Mouse (Mus musculus) testis, adult 2 months (tissue): ENCODE data around the gene Lrp10. TPM values are rescaled to one million over a fixed set of nuclear protein-coding genes. Genes with fewer than 3 reads are reported as not detected.

Experiments
- H3K27ac ChIP-seq: fragments of 200-500 bp; 2 replicates; pipeline ENCODE4 v1.5.1; 2012; ENCODE audit warnings: low read depth, low read length; ENCODE audit not compliant: control insufficient read depth, insufficient read depth
- H3K27me3 ChIP-seq: fragments of 200-500 bp; 2 replicates; pipeline ENCODE4 v1.6.1; 2012; ENCODE audit warnings: mild to moderate bottlenecking, low read length, moderate library complexity; ENCODE audit not compliant: control insufficient read depth, insufficient read depth
- H3K36me3 ChIP-seq: fragments of 200-500 bp; 2 replicates; pipeline ENCODE4 v1.6.1; 2012; ENCODE audit warnings: mild to moderate bottlenecking, low read length; ENCODE audit not compliant: control insufficient read depth, insufficient read depth
- H3K4me1 ChIP-seq: fragments of 200-500 bp; 2 replicates; pipeline ENCODE4 v1.6.1; 2012; ENCODE audit warnings: low read length; ENCODE audit not compliant: control insufficient read depth, insufficient read depth
- H3K4me3 ChIP-seq: fragments of 200-500 bp; 2 replicates; pipeline ENCODE4 v1.5.1; 2012; ENCODE audit warnings: low read depth, mild to moderate bottlenecking, low read length, moderate library complexity, mixed read lengths; ENCODE audit not compliant: control insufficient read depth
- CTCF ChIP-seq: fragments of 200-500 bp; IDR thresholded peaks from 2 replicates; pipeline ENCODE4 v1.5.1; 2012; ENCODE audit warnings: low read depth, mild to moderate bottlenecking, inconsistent platforms, low read length, moderate library complexity; ENCODE audit not compliant: control insufficient read depth, insufficient read depth, insufficient replicate concordance
- POLR2A ChIP-seq: fragments of 200-500 bp; IDR thresholded peaks from 2 replicates; pipeline ENCODE4 v1.6.1; 2012; ENCODE audit warnings: low read depth, mild to moderate bottlenecking, inconsistent platforms, low read length, moderate library complexity; ENCODE audit not compliant: control insufficient read depth
- polyA plus RNA-seq: library from polyadenylated mRNA; depleted of rRNA; stranded (reverse); fragments of >200 nt; gene quantifications from 2 replicates; pipeline ENCODE4 v1.2.3, GENCODE M21; 2012; rRNA removed

Lrp10 gene
- polyA plus RNA-seq, 1 experiment: 13.8 TPM

DNA sequence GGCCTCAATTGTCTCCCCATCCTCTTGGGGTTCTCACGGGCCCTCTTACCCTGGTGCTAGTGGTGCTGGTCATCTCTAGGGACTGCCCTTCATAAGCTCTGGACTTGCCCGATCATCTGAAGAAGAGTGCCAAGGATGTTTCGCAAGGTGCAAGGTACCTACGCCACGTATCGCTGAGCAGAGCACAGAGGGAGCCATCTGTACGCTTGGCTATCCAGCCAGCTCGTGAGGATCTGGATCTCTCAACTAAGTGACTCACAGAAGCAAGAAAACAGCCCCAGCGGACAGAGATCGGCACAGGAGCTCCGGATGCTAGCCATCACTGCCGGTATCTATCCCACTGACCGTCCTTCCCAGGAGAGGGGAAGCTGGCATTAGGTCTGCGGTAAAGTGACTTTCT is 32.8 kb downstream of the Lrp10 start:
- no peaks in the 10 kb centered on the region; the same call in 1 of the 2 replicates for H3K4me1 ChIP-seq

DNA sequence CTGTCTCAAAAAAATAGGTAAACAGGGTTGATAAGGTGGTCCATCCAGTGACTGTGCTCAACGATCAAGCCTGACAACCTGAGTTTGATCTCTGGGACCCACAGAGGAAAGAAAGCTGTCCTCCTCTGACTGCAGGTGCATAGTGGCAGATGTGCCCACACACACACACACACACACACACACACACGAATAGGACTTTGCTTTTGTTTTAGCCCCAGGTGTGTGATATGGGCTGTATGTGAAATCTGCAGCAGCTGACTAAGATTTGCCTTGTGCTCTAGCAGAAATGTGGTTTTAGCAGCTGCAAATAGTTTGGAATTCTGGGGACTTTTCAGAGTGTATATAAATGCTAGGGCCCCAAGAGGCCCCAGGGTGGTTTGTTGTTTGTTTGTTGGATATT is 35.4 kb downstream of the Lrp10 start:
- Histone ChIP-seq H3K4me3 (no peak overlapping the region), H3K27ac (no peak overlapping the region), H3K36me3 (no peaks in the 10 kb centered on the region), H3K27me3 (no peaks in the 10 kb centered on the region), H3K4me1 (no peaks in the 10 kb centered on the region)
- TF ChIP-seq POLR2A (no peak), CTCF (no peak)

More for the DNA sequence above, 32.8 kb downstream of the Lrp10 start:
- Histone ChIP-seq H3K36me3 (no peaks in the 10 kb centered on the region), H3K4me3 (no peak overlapping the region), H3K27ac (no peak overlapping the region), H3K27me3 (no peaks in the 10 kb centered on the region)
- TF ChIP-seq CTCF: no peak
- no peak for TF ChIP-seq POLR2A

DNA sequence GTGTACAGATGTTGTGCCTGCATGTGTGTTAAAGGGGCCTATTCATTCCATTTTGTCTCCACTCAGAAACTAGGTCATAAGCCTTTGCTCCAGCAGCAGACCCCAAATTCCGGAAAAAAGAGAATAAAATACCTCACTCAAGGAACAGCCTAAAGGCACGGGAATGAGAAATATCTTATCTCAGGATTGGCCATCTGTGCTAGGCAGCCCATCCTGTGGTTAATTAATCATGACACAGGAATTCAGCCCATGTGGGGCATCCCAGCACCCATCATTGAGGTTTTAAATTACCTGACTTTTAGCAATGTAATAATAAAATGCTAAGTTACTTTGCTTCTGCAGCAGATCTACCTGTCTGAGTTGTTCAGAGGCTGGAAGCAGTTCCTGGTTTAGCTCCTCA is 37.4 kb downstream of the Lrp10 start:
- Histone ChIP-seq H3K27ac (no peak overlapping the region), H3K36me3 (no peaks in the 10 kb centered on the region), H3K4me1 (no peaks in the 10 kb centered on the region), H3K27me3 (no peaks in the 10 kb centered on the region), H3K4me3 (no peak overlapping the region)
- no peak for TF ChIP-seq POLR2A
- no peak for TF ChIP-seq CTCF

DNA sequence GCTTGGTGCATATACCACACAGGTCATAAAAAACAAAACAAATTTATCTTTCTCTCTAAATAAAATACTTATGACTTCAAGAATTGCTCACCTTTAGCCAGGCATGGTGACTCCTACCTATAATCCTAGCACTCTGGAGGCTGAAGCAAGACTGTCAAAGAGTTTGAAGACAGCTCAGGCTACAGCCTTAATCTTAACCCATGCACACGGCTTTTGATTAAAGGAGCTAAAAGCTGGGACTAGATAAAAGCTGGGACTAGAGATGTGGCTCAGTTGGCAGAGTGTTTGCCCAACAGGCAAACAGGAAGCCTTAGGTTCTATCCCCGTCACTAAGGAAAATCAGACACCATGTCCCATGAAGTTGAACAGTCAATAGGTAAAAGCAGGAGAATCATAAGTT is 39.2 kb downstream of the Lrp10 start:
- TF ChIP-seq CTCF: no peak
- TF ChIP-seq POLR2A: no peak

DNA sequence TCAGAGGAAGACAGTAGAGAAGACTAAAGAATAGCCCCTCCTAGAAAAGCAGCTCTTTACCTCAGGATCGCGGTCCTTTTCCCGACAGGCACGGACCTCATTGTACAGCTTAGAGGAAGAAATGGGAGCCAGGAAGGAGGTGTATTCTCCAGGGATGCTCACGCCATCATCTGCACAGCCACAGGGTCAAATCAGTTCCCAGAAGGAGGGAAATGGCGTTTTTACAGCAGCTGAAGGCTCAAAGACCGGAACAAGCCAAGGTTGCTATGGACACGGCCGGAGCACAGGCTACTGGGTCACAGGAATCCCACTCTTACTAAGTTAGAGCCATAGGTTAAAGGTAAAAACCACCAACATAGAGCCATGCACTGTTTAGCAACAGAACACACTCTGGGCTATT is 45.8 kb downstream of the Lrp10 start:
- TF ChIP-seq CTCF: no peak
- TF ChIP-seq POLR2A: no peak
- Histone ChIP-seq H3K27me3 (no peaks in the 10 kb centered on the region), H3K4me3 (no peak overlapping the region), H3K4me1 (no peaks in the 10 kb centered on the region), H3K27ac (no peak overlapping the region), H3K36me3 (peaks cover 9% of the 10 kb centered on the region)

More for the DNA sequence above, 39.2 kb downstream of the Lrp10 start:
- H3K4me3 ChIP-seq: no peak overlapping the region
- H3K27me3 ChIP-seq: no peaks in the 10 kb centered on the region
- no peak overlapping the region for H3K27ac ChIP-seq
- peaks cover 2% of the 10 kb centered on the region; the same call in 1 of the 2 replicates for H3K36me3 ChIP-seq
- no peaks in the 10 kb centered on the region for H3K4me1 ChIP-seq

DNA sequence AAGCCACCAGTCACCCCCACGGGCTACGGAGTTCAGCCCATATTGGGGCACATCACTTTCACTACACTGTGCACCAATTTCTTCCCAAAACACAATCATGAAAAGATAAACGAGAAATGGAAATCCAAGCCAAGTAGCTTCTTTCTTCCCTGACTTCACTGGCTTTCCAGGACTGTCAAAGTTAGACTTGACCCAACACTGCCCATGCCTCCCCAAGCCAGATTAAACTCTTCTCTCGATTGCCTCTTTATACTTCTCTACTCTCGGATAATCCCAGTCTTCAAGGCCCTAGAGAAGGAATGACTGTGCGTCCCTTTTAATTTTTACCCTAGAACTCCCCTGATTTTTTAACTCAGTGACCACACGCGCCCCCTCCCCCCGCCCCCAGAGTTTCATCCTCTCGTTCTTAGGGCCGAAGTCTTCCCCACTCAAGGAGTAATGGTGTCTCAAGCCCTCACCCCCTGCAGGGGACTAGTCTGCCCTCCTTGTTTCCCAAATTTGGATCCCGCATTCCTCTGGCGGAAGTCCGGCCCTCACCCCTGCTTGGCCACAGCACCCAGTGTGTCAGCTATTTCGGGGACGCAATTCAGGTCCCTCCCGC is 52.9 kb downstream of the Lrp10 start:
- Histone ChIP-seq H3K36me3 (peaks cover 4% of the 10 kb centered on the region), H3K4me1 (peaks cover 2% of the 10 kb centered on the region), H3K27me3 (no peaks in the 10 kb centered on the region), H3K27ac (peak overlapping the region; percentile 90), H3K4me3 (peak overlapping the region; percentile 95)
- TF ChIP-seq POLR2A (no peak), CTCF (peak; percentile 2; the same call in 1 of the 2 replicates)

Other genes with a start within 250 kb of the Lrp10 start
- 625 and 632 TPM in 2 replicates for gene Dad1, start 210.0 kb upstream of the Lrp10 start, polyA plus RNA-seq
- 212 and 237 TPM in 2 replicates for gene Abhd4, start 209.9 kb upstream of the Lrp10 start, polyA plus RNA-seq
- not detected in 2 replicates for gene Olfr49, start 179.2 kb upstream of the Lrp10 start, polyA plus RNA-seq
- 28.0 and 28.6 TPM in 2 replicates for gene Oxa1l, start 103.3 kb upstream of the Lrp10 start, polyA plus RNA-seq
- gene Slc7a7, start 46.4 kb upstream of the Lrp10 start, polyA plus RNA-seq: 17.7 and 19.5 TPM in 2 replicates
- gene Mrpl52, start 37.2 kb upstream of the Lrp10 start, polyA plus RNA-seq: 85.4 and 140 TPM in 2 replicates
- gene Mmp14, start 32.5 kb upstream of the Lrp10 start, polyA plus RNA-seq: 16.8 and 17.4 TPM in 2 replicates
- gene Rem2, start 12.0 kb downstream of the Lrp10 start, polyA plus RNA-seq: 0.25 and 0.28 TPM in 2 replicates
- gene Prmt5, start 53.4 kb downstream of the Lrp10 start, polyA plus RNA-seq: 17.5 and 19.0 TPM in 2 replicates
- gene Haus4, start 90.5 kb downstream of the Lrp10 start, polyA plus RNA-seq: 107 and 125 TPM in 2 replicates
- gene Ajuba, start 113.4 kb downstream of the Lrp10 start, polyA plus RNA-seq: 10.0 and 12.5 TPM in 2 replicates
- 2.1 and 3.5 TPM in 2 replicates for gene 4931414P19Rik, start 141.9 kb downstream of the Lrp10 start, polyA plus RNA-seq
- 87.4 and 106 TPM in 2 replicates for gene Psmb5, start 153.9 kb downstream of the Lrp10 start, polyA plus RNA-seq
- gene Psmb11, start 157.3 kb downstream of the Lrp10 start, polyA plus RNA-seq: 0.04 and 0.38 TPM in 2 replicates
- gene Gm17606, start 176.8 kb downstream of the Lrp10 start, polyA plus RNA-seq: not detected in 2 replicates
- 9.9 and 10.2 TPM in 2 replicates for gene Cdh24, start 177.2 kb downstream of the Lrp10 start, polyA plus RNA-seq
- 38.6 and 47.0 TPM in 2 replicates for gene 1700123O20Rik, start 222.1 kb downstream of the Lrp10 start, polyA plus RNA-seq
- 117 and 121 TPM in 2 replicates for gene Acin1, start 222.8 kb downstream of the Lrp10 start, polyA plus RNA-seq
- 0.22 and 0.32 TPM in 2 replicates for gene Gm29776, start 234.7 kb downstream of the Lrp10 start, polyA plus RNA-seq
- 0.22 and 0.32 TPM in 2 replicates for gene Cebpe, start 248.0 kb downstream of the Lrp10 start, polyA plus RNA-seq